Mouse (Mus musculus) limb, embryonic 10.5 days (tissue): ENCODE data around the gene Mdp1. TPM values are rescaled to one million over a fixed set of nuclear protein-coding genes. Genes with fewer than 3 reads are reported as not detected.

Experiments
- DNase-seq: peaks from one replicate; pipeline ENCODE4 v3.0.0-alpha.2; 2017; ENCODE audit warnings: low spot score
- H3K27ac ChIP-seq: fragments of 300-500 bp; sonication (generic); 2 replicates; pipeline ENCODE4 v1.5.1; 2016; ENCODE audit warnings: mild to moderate bottlenecking
- H3K27me3 ChIP-seq: fragments of 300-500 bp; sonication (generic); 2 replicates; pipeline ENCODE4 v1.6.1; 2016; ENCODE audit warnings: low read depth, mild to moderate bottlenecking; ENCODE audit not compliant: poor library complexity, severe bottlenecking
- H3K36me3 ChIP-seq: fragments of 300-500 bp; sonication (generic); 2 replicates; pipeline ENCODE4 v1.6.1; 2016; ENCODE audit warnings: mild to moderate bottlenecking, moderate library complexity
- H3K4me1 ChIP-seq: fragments of 300-500 bp; sonication (generic); 2 replicates; pipeline ENCODE4 v1.6.1; 2016
- H3K4me3 ChIP-seq: fragments of 300-500 bp; sonication (generic); 2 replicates; pipeline ENCODE4 v1.5.1; 2016; ENCODE audit warnings: mild to moderate bottlenecking, moderate library complexity
- H3K9me3 ChIP-seq: fragments of 300-500 bp; sonication (generic); replicated peaks from 2 replicates; pipeline ENCODE4 v1.6.1; 2016; ENCODE audit warnings: mild to moderate bottlenecking
- WGBS: fragments of 180-500 bp; shearing (Covaris S2); methylation state at CpG from one replicate; pipeline ENCODE4 v1.1.7; 2016; 5-methylcytosine and 5-hydroxymethylcytosine counted together
- polyA plus RNA-seq: library from polyadenylated mRNA; unstranded; fragments of >200 nt; fragmentation: Nextera tagmentation; extraction: Ambion mirVana; gene quantifications from 2 replicates; pipeline ENCODE4 v1.2.1, GENCODE M21; 2016

Gene Mdp1
- polyA plus RNA-seq, 1 experiment from 2014 or later, result 67.0 TPM

GRCm38 (mm10) chr14:55637795-55638194, 22.5 kb downstream of the Mdp1 start, which contains the start of gene Gm49378:
Gene Gm49378, minus strand, starts transcription at chr14:55637895.
- no peaks in the 10 kb centered on the region for H3K9me3 ChIP-seq
- no peaks in the 10 kb centered on the region for H3K27me3 ChIP-seq
- H3K36me3 ChIP-seq, result peaks cover 75% of the 10 kb centered on the region
- peaks cover 31% of the 10 kb centered on the region for H3K4me1 ChIP-seq
- WGBS, result 97% methylated on average over 9 of the region's 9 CpGs
- no peak within 1 kb of the TSS for H3K4me3 ChIP-seq
- no peak within 1 kb of the TSS for H3K27ac ChIP-seq
- DNase-seq, result no peak

DNA sequence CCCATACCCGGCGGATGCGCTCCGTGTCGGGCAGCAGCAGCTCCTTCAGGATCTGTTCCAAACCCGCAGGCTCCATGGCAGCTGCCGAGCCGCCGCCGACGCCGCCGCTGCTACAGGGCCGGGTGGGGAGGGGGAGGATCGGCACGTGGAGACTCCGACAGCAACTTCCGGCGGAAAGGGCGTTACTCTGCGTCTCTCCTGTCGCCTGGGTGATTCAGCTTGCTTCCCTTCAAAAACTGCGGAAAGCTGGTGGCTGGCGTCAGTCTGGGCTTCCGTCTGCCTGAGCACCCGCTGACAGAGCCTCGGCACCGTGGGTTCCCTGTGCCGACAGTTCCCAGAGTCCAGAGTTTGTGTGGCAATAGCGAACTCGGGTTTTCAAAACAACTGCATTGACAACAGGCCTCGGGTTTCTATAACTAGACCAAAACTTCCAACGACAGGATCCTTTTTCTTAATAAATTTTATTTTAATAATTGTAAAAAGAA, 24.7 kb downstream of the Mdp1 start, which contains the start of gene Ipo4:
TSS of gene Ipo4 (minus strand) at position 435 of the 485 bp plus-strand sequence.
- peaks cover 20% of the 10 kb centered on the region for H3K4me1 ChIP-seq
- no peaks in the 10 kb centered on the region for H3K27me3 ChIP-seq
- 2% methylated on average over 33 of the region's 33 CpGs for WGBS
- peaks cover 85% of the 10 kb centered on the region for H3K36me3 ChIP-seq
- H3K9me3 ChIP-seq, result no peaks in the 10 kb centered on the region
- H3K27ac ChIP-seq, result peak within 1 kb of the TSS; percentile 84
- DNase-seq, result peak; percentile 97
- H3K4me3 ChIP-seq, result peak within 1 kb of the TSS; percentile 85

GRCm38 (mm10) chr14:55634874-55635522, 25.3 kb downstream of the Mdp1 start:
- Histone ChIP-seq H3K4me3 (peak overlapping the region; percentile 85), H3K27ac (peak overlapping the region; percentile 84), H3K27me3 (no peaks in the 10 kb centered on the region), H3K36me3 (peaks cover 85% of the 10 kb centered on the region), H3K4me1 (peaks cover 20% of the 10 kb centered on the region), H3K9me3 (no peaks in the 10 kb centered on the region)
- no peak for DNase-seq
- 3% methylated on average over 23 of the region's 23 CpGs for WGBS

- WGBS, result 61% methylated on average over 5 of the region's 5 CpGs
- peaks cover 100% of the 10 kb centered on the region for H3K36me3 ChIP-seq
- peak; percentile 49 for DNase-seq
- no peaks in the 10 kb centered on the region for H3K27me3 ChIP-seq
- H3K27ac ChIP-seq, result no peak overlapping the region
- no peak overlapping the region for H3K4me3 ChIP-seq
- peaks cover 4% of the 10 kb centered on the region for H3K4me1 ChIP-seq
- no peaks in the 10 kb centered on the region for H3K9me3 ChIP-seq
Measured at GRCm38 (mm10) chr14:55629312-55629711, 31.0 kb downstream of the Mdp1 start.

DNA sequence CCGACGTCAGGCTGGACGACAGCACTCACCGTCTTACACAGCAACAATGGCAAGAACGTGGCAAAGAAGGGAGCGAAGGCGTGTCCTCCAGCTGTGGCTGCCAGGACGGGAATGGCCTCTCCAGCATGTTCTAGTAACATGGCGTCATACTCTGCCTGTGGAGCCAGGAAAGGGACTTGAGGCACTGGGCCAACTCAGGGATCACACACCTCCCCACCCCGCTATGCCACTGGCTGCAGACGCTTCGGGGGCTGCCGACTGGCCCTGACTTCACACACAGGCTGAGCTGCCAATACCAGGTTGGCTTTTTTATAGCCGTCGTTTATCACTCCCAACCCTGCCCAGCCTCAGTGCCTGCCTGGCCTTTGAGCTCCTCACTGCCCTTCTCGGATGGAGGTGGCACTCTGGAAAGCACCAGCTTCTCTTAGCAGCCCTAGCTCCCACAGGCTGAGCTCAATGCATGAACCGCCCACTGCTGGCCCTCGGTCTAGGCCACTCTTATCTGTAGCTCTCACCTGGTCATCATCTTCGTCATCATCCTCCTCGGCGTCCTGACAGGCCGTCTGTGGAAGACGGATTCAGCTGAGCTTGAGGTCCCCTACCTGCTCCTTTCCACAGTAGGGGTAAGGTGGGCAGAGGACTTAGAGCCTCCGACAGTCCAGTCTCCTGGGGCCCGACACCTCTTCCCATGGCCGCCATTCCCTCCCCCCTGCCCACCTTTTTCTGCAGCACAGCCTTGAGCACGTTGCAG, 32.1 kb downstream of the Mdp1 start:
- H3K4me3 ChIP-seq, result no peak overlapping the region
- peaks cover 100% of the 10 kb centered on the region for H3K36me3 ChIP-seq
- no peak overlapping the region for H3K27ac ChIP-seq
- 84% methylated on average over 27 of the region's 27 CpGs for WGBS
- no peaks in the 10 kb centered on the region for H3K27me3 ChIP-seq
- no peak for DNase-seq
- no peaks in the 10 kb centered on the region for H3K9me3 ChIP-seq
- H3K4me1 ChIP-seq, result no peaks in the 10 kb centered on the region

DNA sequence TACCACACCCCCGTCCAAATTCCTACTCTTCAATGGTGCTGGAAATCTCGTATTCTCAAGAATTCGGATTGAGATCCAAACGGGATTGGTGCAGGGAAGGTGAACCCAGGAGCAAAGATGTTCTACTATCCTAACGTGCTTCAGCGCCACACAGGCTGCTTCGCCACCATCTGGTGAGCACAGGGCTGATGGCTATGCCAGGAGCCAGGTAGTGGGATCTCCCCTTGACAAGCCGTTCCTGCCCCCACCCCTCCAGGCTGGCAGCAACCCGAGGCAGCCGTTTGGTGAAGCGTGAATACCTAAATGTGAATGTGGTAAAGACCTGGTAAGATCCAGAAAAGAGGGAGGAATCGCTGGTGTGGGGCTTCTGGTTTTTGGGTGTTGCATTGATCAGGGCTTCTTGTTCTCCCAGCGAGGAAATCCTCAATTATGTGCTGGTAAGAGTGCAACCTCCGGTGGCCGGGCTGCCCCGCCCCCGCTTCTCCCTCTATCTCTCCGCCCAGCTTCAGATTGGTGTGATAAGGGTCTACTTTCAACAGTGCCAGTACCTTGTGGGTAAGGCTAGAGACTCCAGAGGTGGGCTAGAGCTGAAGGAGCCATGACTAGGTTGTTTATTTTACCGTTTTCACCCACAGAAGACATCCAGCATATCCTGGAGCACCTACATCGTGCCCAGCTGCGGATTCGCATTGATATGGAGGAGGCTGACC, 41.7 kb downstream of the Mdp1 start:
- DNase-seq, result no peak
- Histone ChIP-seq H3K4me1 (peaks cover 21% of the 10 kb centered on the region), H3K27ac (peak overlapping the region; percentile 46; the same call in 1 of the 2 replicates), H3K9me3 (no peaks in the 10 kb centered on the region), H3K36me3 (peaks cover 10% of the 10 kb centered on the region), H3K4me3 (peak overlapping the region; percentile 39), H3K27me3 (peaks cover 9% of the 10 kb centered on the region; the same call in 1 of the 2 replicates)
- whole genome bisulfite sequencing, result 49% methylated on average over 22 of the region's 22 CpGs

DNA sequence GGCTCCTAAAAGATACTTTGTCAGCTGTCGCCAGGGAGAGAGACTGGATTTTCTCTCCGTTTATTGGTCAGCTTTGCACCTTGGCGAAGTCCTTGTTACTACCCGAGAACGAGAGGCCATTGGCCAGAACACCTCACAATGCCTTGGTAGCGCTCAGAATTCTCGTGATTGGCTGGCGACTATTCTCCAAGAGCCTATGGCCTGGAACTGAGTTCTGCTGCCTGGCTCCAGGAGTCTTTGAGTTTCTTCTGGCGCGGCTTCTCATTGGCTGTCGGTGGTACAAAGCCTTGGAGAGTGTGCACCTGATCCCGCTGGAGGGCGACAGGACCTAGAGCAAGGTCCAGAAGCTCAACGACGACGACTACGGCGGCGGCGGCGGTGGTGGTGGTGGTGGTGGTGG, 42.5 kb downstream of the Mdp1 start, which contains the start of gene Rec8:
TSS of gene Rec8 (plus strand) at position 216 of the 400 bp plus-strand sequence.
- 21% methylated on average over 21 of the region's 21 CpGs for WGBS
- Histone ChIP-seq H3K27me3 (peaks cover 9% of the 10 kb centered on the region; the same call in 1 of the 2 replicates), H3K27ac (peak within 1 kb of the TSS; percentile 46; the same call in 1 of the 2 replicates), H3K4me1 (peaks cover 21% of the 10 kb centered on the region), H3K36me3 (0 out of 2 replicates have a peak, but pooled peaks cover 3% of the 10 kb centered on the region), H3K9me3 (no peaks in the 10 kb centered on the region), H3K4me3 (peak within 1 kb of the TSS; percentile 39)
- peak; percentile 66 for DNase-seq

DNA sequence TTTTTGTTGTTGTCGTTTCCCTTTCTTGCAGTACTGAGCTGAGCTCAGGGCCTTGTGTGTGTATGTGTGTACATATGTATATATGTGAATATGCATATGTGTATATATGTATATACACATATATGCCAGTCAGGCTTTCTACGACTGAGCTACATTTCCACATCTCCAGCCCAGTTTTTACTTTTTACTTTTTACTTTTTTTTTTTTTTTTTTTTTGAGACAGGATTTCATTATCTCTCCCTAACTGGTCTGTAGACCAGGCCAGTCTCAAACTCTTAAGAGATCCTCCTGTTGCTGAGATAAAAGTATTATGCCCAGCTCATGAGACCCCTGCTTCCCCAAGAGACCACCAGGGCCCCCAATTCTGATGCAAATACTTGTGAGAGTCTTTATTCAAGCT, 43.5 kb downstream of the Mdp1 start:
- H3K27me3 ChIP-seq, result peaks cover 9% of the 10 kb centered on the region; the same call in 1 of the 2 replicates
- DNase-seq, result no peak
- 83% methylated on average over 2 of the region's 2 CpGs for WGBS
- no peak overlapping the region for H3K27ac ChIP-seq
- H3K36me3 ChIP-seq, result no peaks in the 10 kb centered on the region
- peaks cover 21% of the 10 kb centered on the region for H3K4me1 ChIP-seq
- H3K4me3 ChIP-seq, result no peak overlapping the region
- H3K9me3 ChIP-seq, result no peaks in the 10 kb centered on the region

GRCm38 (mm10) chr14:55615876-55616275, 44.4 kb downstream of the Mdp1 start:
- no peak overlapping the region for H3K27ac ChIP-seq
- 59% methylated on average over 2 of the region's 2 CpGs for WGBS
- H3K27me3 ChIP-seq, result peaks cover 9% of the 10 kb centered on the region; the same call in 1 of the 2 replicates
- no peak overlapping the region for H3K4me3 ChIP-seq
- H3K36me3 ChIP-seq, result no peaks in the 10 kb centered on the region
- H3K9me3 ChIP-seq, result no peaks in the 10 kb centered on the region
- H3K4me1 ChIP-seq, result peaks cover 21% of the 10 kb centered on the region
- no peak for DNase-seq

DNA sequence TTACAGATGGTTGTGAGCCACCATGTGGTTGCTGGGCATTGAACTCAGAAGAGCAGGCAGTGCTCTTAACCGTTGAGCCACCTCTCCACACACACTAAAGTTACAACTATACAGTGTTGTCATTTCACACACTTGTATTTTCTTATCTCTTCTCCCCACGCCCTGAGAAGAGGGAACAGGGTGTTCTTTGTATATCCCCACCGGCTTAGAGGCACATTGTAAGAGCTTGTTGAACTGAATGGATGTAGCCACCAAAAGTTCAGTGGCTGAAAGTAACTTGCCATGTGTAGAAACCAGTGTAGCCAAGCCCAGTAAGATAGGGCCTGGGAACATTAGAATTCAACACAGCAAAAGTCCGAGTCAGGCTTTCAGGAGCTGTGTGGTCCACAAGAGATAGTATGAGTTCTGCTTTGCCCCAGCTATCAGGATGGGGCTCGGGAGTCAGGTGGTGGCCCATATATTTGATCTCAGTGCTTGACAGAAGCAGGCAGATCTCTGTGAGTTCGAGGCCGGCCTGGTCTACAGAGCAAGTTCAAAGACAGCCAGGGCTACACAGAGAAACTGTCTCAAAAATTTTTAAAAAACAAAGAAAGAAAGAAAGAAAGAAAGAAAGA, 45.6 kb downstream of the Mdp1 start:
- H3K9me3 ChIP-seq, result no peaks in the 10 kb centered on the region
- H3K4me3 ChIP-seq, result no peak overlapping the region
- H3K4me1 ChIP-seq, result peaks cover 21% of the 10 kb centered on the region

DNA sequence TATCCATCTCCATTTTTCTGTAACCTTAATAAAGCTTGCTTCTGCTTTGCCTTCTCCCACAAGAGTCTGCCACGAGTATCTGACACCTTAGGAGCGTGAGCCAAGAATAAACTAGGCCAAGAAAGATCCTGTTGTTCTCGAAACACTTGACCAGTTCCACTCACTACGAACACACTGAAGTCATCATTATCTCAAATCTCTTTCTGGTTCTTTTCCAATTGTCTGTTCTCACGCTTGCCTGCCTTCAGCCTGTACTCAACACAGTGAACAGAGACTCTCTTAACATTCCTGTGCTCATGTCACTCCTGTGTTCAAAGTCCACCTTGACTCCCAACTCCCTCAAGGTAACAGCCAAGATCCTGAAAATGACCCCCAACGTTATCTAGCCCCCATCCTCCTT, 47.0 kb downstream of the Mdp1 start:
- H3K4me1 ChIP-seq, result peaks cover 13% of the 10 kb centered on the region
- peaks cover 21% of the 10 kb centered on the region for H3K36me3 ChIP-seq
- no peak overlapping the region for H3K27ac ChIP-seq
- DNase-seq, result no peak
- H3K9me3 ChIP-seq, result no peaks in the 10 kb centered on the region
- H3K27me3 ChIP-seq, result no peaks in the 10 kb centered on the region
- 79% methylated on average over 6 of the region's 6 CpGs for WGBS
- H3K4me3 ChIP-seq, result no peak overlapping the region

More for the DNA sequence above, 45.6 kb downstream of the Mdp1 start:
- Histone ChIP-seq H3K27ac (no peak overlapping the region), H3K27me3 (peaks cover 8% of the 10 kb centered on the region; the same call in 1 of the 2 replicates), H3K36me3 (peaks cover 7% of the 10 kb centered on the region)
- WGBS, result 81% methylated on average over 7 of the region's 7 CpGs
- no peak for DNase-seq

DNA sequence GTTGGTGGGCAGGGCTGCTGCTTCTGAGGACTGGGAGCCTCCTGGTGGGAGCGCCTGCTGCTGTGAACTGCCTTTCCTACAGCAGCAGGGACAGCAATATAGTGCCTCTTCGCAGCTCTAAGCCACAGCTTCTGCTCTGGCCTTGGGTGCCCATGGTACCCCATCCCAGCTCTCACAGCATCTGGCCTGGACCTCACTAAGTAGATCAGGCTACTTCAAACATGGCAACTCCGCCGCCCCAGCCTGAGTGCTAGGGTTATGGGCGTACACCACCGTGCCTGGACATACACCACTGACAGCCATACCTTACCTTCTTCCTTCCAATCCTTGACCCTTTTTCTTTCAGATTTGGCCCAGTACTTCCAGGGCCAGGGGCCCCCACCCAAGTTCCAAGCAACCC, 52.0 kb downstream of the Mdp1 start:
- no peaks in the 10 kb centered on the region for H3K9me3 ChIP-seq
- no peak overlapping the region for H3K27ac ChIP-seq
- H3K4me3 ChIP-seq, result no peak overlapping the region
- peaks cover 56% of the 10 kb centered on the region for H3K36me3 ChIP-seq
- peaks cover 10% of the 10 kb centered on the region for H3K4me1 ChIP-seq
- WGBS, result 96% methylated on average over 6 of the region's 6 CpGs
- no peak for DNase-seq
- no peaks in the 10 kb centered on the region for H3K27me3 ChIP-seq
